Mouse (Mus musculus) forebrain, embryonic 12.5 days (tissue): Measurements from ENCODE around the gene Scube2. TPM values are rescaled to one million over a fixed set of nuclear protein-coding genes. Genes with fewer than 3 reads are reported as not detected.

Experiments used
- ATAC-seq: fragments of 200-750 bp; cut with Nextera tagmentation; 2 replicates; pipeline ENCODE4 v1.8.0; 2017; ENCODE audit warnings: moderate TSS enrichment; ENCODE audit not compliant: low FRiP score
- H3K27ac ChIP-seq: fragments of 300-500 bp; sonication (generic); 2 replicates; pipeline ENCODE4 v1.5.1; 2016; ENCODE audit warnings: mild to moderate bottlenecking
- H3K27me3 ChIP-seq: fragments of 300-500 bp; sonication (generic); 2 replicates; pipeline ENCODE4 v1.6.1; 2016; ENCODE audit warnings: mild to moderate bottlenecking
- H3K36me3 ChIP-seq: fragments of 300-500 bp; sonication (generic); replicated peaks from 2 replicates; pipeline ENCODE4 v1.6.1; 2016; ENCODE audit warnings: mild to moderate bottlenecking
- H3K4me1 ChIP-seq: fragments of 300-500 bp; sonication (generic); 2 replicates; pipeline ENCODE4 v1.6.1; 2016
- H3K4me2 ChIP-seq: fragments of 300-500 bp; sonication (generic); 2 replicates; pipeline ENCODE4 v1.6.1; 2016; ENCODE audit warnings: mild to moderate bottlenecking, moderate library complexity
- H3K4me3 ChIP-seq: fragments of 300-500 bp; sonication (generic); replicated peaks from 2 replicates; pipeline ENCODE4 v1.5.1; 2016; ENCODE audit warnings: mild to moderate bottlenecking
- H3K9ac ChIP-seq: fragments of 300-500 bp; sonication (generic); 2 replicates; pipeline ENCODE4 v1.6.1; 2016; ENCODE audit warnings: mild to moderate bottlenecking
- H3K9me3 ChIP-seq: fragments of 300-500 bp; sonication (generic); 2 replicates; pipeline ENCODE4 v1.6.1; 2016
- WGBS: fragments of 180-500 bp; shearing (Covaris S2); methylation state at CpG from one replicate; pipeline ENCODE4 v1.1.7; 2016; 5-methylcytosine and 5-hydroxymethylcytosine counted together
- polyA plus RNA-seq: library from polyadenylated mRNA; unstranded; fragments of >200 nt; fragmentation: Nextera tagmentation; extraction: Ambion mirVana; gene quantifications from 2 replicates; pipeline ENCODE4 v1.2.1, GENCODE M21; 2016

Scube2 gene
- 1.5 and 1.8 TPM in 2 replicates for polyA plus RNA-seq

GRCm38 (mm10) chr7:109865370-109866229 lies at the start of gene Scube2:
Gene Scube2 (minus strand): TSS chr7:109865679.
- ATAC-seq, result peak; percentile 81
- Histone ChIP-seq H3K9me3 (no peaks in the 10 kb centered on the region), H3K27ac (no peak within 1 kb of the TSS), H3K4me1 (peaks cover 31% of the 10 kb centered on the region), H3K4me2 (peak within 1 kb of the TSS; percentile 99), H3K4me3 (peak within 1 kb of the TSS; percentile 66), H3K9ac (peak within 1 kb of the TSS; percentile 71), H3K27me3 (peaks cover 67% of the 10 kb centered on the region), H3K36me3 (no peaks in the 10 kb centered on the region)
- under 1% methylated on average over 64 of the region's 69 CpGs for WGBS

GRCm38 (mm10) chr7:109906165-109906564 lies 40.7 kb upstream of the Scube2 start:
- Histone ChIP-seq H3K9me3 (no peaks in the 10 kb centered on the region), H3K36me3 (peaks cover 87% of the 10 kb centered on the region), H3K4me1 (no peaks in the 10 kb centered on the region), H3K4me2 (no peak overlapping the region), H3K27me3 (no peaks in the 10 kb centered on the region), H3K9ac (no peak overlapping the region), H3K4me3 (no peak overlapping the region), H3K27ac (no peak overlapping the region)
- ATAC-seq, result no peak
- WGBS, result 94% methylated on average over 2 of the region's 2 CpGs

GRCm38 (mm10) chr7:109900921-109901320 lies 35.4 kb upstream of the Scube2 start:
- H3K4me3 ChIP-seq, result no peak overlapping the region
- no peak for ATAC-seq
- no peaks in the 10 kb centered on the region for H3K9me3 ChIP-seq
- H3K4me2 ChIP-seq, result no peak overlapping the region
- H3K27me3 ChIP-seq, result no peaks in the 10 kb centered on the region
- no peak overlapping the region for H3K9ac ChIP-seq
- H3K36me3 ChIP-seq, result peaks cover 97% of the 10 kb centered on the region
- WGBS, result 91% methylated on average over 9 of the region's 9 CpGs
- H3K27ac ChIP-seq, result no peak overlapping the region
- no peaks in the 10 kb centered on the region for H3K4me1 ChIP-seq

GRCm38 (mm10) chr7:109898911-109899310 lies 33.4 kb upstream of the Scube2 start:
- Histone ChIP-seq H3K27ac (no peak overlapping the region), H3K4me3 (no peak overlapping the region), H3K4me1 (no peaks in the 10 kb centered on the region), H3K36me3 (peaks cover 97% of the 10 kb centered on the region), H3K27me3 (no peaks in the 10 kb centered on the region), H3K4me2 (no peak overlapping the region), H3K9ac (no peak overlapping the region), H3K9me3 (no peaks in the 10 kb centered on the region)
- ATAC-seq, result no peak

GRCm38 (mm10) chr7:109892530-109892929 lies 27.1 kb upstream of the Scube2 start:
- peak; percentile 46; the same call in 1 of the 2 replicates for ATAC-seq
- H3K36me3 ChIP-seq, result peaks cover 66% of the 10 kb centered on the region
- no peak overlapping the region for H3K4me3 ChIP-seq
- 42% methylated on average over 3 of the region's 3 CpGs for WGBS
- no peaks in the 10 kb centered on the region for H3K9me3 ChIP-seq
- no peak overlapping the region for H3K4me2 ChIP-seq
- H3K9ac ChIP-seq, result no peak overlapping the region
- no peak overlapping the region for H3K27ac ChIP-seq
- no peaks in the 10 kb centered on the region for H3K4me1 ChIP-seq
- H3K27me3 ChIP-seq, result no peaks in the 10 kb centered on the region

GRCm38 (mm10) chr7:109891786-109892185 lies 26.3 kb upstream of the Scube2 start:
- H3K4me2 ChIP-seq, result no peak overlapping the region
- no peak overlapping the region for H3K27ac ChIP-seq
- WGBS, result 95% methylated on average over 4 of the region's 4 CpGs
- H3K36me3 ChIP-seq, result peaks cover 64% of the 10 kb centered on the region
- H3K27me3 ChIP-seq, result no peaks in the 10 kb centered on the region
- H3K4me3 ChIP-seq, result no peak overlapping the region
- no peak overlapping the region for H3K9ac ChIP-seq
- no peaks in the 10 kb centered on the region for H3K4me1 ChIP-seq
- ATAC-seq, result no peak
- H3K9me3 ChIP-seq, result no peaks in the 10 kb centered on the region

GRCm38 (mm10) chr7:109890256-109890655 lies 24.8 kb upstream of the Scube2 start:
- Histone ChIP-seq H3K4me2 (no peak overlapping the region), H3K4me3 (no peak overlapping the region), H3K27me3 (no peaks in the 10 kb centered on the region), H3K9ac (no peak overlapping the region), H3K36me3 (peaks cover 51% of the 10 kb centered on the region), H3K9me3 (no peaks in the 10 kb centered on the region), H3K27ac (no peak overlapping the region), H3K4me1 (no peaks in the 10 kb centered on the region)
- ATAC-seq, result no peak
- 93% methylated on average over 2 of the region's 2 CpGs for WGBS

- ATAC-seq, result no peak
- Histone ChIP-seq H3K36me3 (peaks cover 42% of the 10 kb centered on the region), H3K4me3 (no peak overlapping the region), H3K27me3 (no peaks in the 10 kb centered on the region), H3K4me1 (no peaks in the 10 kb centered on the region), H3K27ac (no peak overlapping the region), H3K4me2 (no peak overlapping the region), H3K9me3 (no peaks in the 10 kb centered on the region), H3K9ac (no peak overlapping the region)
- 77% methylated on average over 5 of the region's 5 CpGs for WGBS
Observed at GRCm38 (mm10) chr7:109889300-109889699, 23.8 kb upstream of the Scube2 start.

- Histone ChIP-seq H3K4me3 (no peak overlapping the region), H3K4me1 (no peaks in the 10 kb centered on the region), H3K4me2 (no peak overlapping the region), H3K36me3 (peaks cover 22% of the 10 kb centered on the region), H3K27me3 (no peaks in the 10 kb centered on the region), H3K9ac (no peak overlapping the region), H3K9me3 (no peaks in the 10 kb centered on the region), H3K27ac (no peak overlapping the region)
- 97% methylated on average over 1 of the region's 1 CpGs for WGBS
- ATAC-seq, result no peak
Observed at GRCm38 (mm10) chr7:109886249-109886648, 20.8 kb upstream of the Scube2 start.

GRCm38 (mm10) chr7:109882574-109882973 lies 17.1 kb upstream of the Scube2 start:
- Histone ChIP-seq H3K9me3 (no peaks in the 10 kb centered on the region), H3K4me2 (no peak overlapping the region), H3K27me3 (no peaks in the 10 kb centered on the region), H3K27ac (no peak overlapping the region), H3K36me3 (peaks cover 7% of the 10 kb centered on the region), H3K9ac (no peak overlapping the region), H3K4me1 (no peaks in the 10 kb centered on the region), H3K4me3 (no peak overlapping the region)
- 93% methylated on average over 2 of the region's 2 CpGs for WGBS
- no peak for ATAC-seq

GRCm38 (mm10) chr7:109881561-109882099 lies 16.2 kb upstream of the Scube2 start:
- Histone ChIP-seq H3K4me1 (no peaks in the 10 kb centered on the region), H3K27ac (no peak overlapping the region), H3K36me3 (peaks cover under 1% of the 10 kb centered on the region), H3K27me3 (no peaks in the 10 kb centered on the region), H3K9ac (no peak overlapping the region), H3K9me3 (no peaks in the 10 kb centered on the region), H3K4me2 (no peak overlapping the region), H3K4me3 (no peak overlapping the region)
- 51% methylated on average over 2 of the region's 2 CpGs for WGBS
- no peak for ATAC-seq

GRCm38 (mm10) chr7:109879158-109879557 lies 13.7 kb upstream of the Scube2 start:
- ATAC-seq, result no peak
- Histone ChIP-seq H3K4me3 (no peak overlapping the region), H3K27ac (no peak overlapping the region), H3K4me1 (no peaks in the 10 kb centered on the region), H3K36me3 (no peaks in the 10 kb centered on the region), H3K9me3 (no peaks in the 10 kb centered on the region), H3K4me2 (no peak overlapping the region), H3K9ac (no peak overlapping the region), H3K27me3 (no peaks in the 10 kb centered on the region)
- WGBS, result 64% methylated on average over 12 of the region's 12 CpGs

- no peak for ATAC-seq
- H3K9me3 ChIP-seq, result no peaks in the 10 kb centered on the region
- H3K36me3 ChIP-seq, result no peaks in the 10 kb centered on the region
- H3K27ac ChIP-seq, result 0 out of 2 replicates have a peak overlapping the region, but pooled peaks have one; percentile 21
- peaks cover 2% of the 10 kb centered on the region; the same call in 1 of the 2 replicates for H3K27me3 ChIP-seq
- no peak overlapping the region for H3K9ac ChIP-seq
- 76% methylated on average over 8 of the region's 8 CpGs for WGBS
- H3K4me1 ChIP-seq, result no peaks in the 10 kb centered on the region
- no peak overlapping the region for H3K4me2 ChIP-seq
- no peak overlapping the region for H3K4me3 ChIP-seq
Observed at GRCm38 (mm10) chr7:109876085-109876484, 10.6 kb upstream of the Scube2 start.
